Mouse (Mus musculus) C2C12 (cell line): Measurements from ENCODE around the gene Olfr66. TPM values are rescaled to one million over a fixed set of nuclear protein-coding genes. Genes with fewer than 3 reads are reported as not detected.

Source experiments
- H3K27me3 ChIP-seq: one replicate; pipeline ENCODE4 v1.6.1; 2011; ENCODE audit not compliant: control insufficient read depth, insufficient read depth, insufficient read length
- H3K36me3 ChIP-seq: one replicate; pipeline ENCODE4 v1.6.1; 2011; ENCODE audit not compliant: control insufficient read depth, insufficient read depth
- H3K4me3 ChIP-seq: one replicate; pipeline ENCODE4 v1.5.1; 2011; ENCODE audit warnings: mild to moderate bottlenecking, control low read depth; ENCODE audit not compliant: poor library complexity, insufficient read depth, severe bottlenecking
- H3K79me2 ChIP-seq: one replicate; pipeline ENCODE4 v1.6.1; 2011; ENCODE audit not compliant: control insufficient read depth, insufficient read depth
- H3K79me3 ChIP-seq: one replicate; pipeline ENCODE4 v1.6.1; 2011; ENCODE audit warnings: low read depth, control low read depth
- H3ac ChIP-seq: one replicate; pipeline ENCODE3; 2011; ENCODE audit warnings: low read depth; ENCODE audit not compliant: control insufficient read depth, insufficient read length
- CEBPB ChIP-seq: IDR thresholded peaks from one replicate; pipeline ENCODE4 v1.6.1; 2011; ENCODE audit warnings: low read depth, mild to moderate bottlenecking, control low read depth, moderate library complexity
- CTCF ChIP-seq: IDR thresholded peaks from one replicate; pipeline ENCODE4 v1.5.1; 2011; ENCODE audit not compliant: control insufficient read depth, insufficient read depth, insufficient read length
- FOSL1 ChIP-seq: IDR thresholded peaks from one replicate; pipeline ENCODE4 v1.8.0; 2011; ENCODE audit warnings: mild to moderate bottlenecking, low read length; ENCODE audit not compliant: poor library complexity, insufficient read depth, severe bottlenecking
- MAX ChIP-seq: IDR thresholded peaks from one replicate; pipeline ENCODE4 v1.6.1; 2011; ENCODE audit warnings: mild to moderate bottlenecking, control low read depth
- MYOD1 ChIP-seq: IDR thresholded peaks from one replicate; pipeline ENCODE4 v1.6.1; 2011; ENCODE audit warnings: low read depth; ENCODE audit not compliant: control insufficient read depth, insufficient read length
- MYOG ChIP-seq: IDR thresholded peaks from one replicate; pipeline ENCODE4 v1.6.1; 2011; ENCODE audit not compliant: control insufficient read depth, insufficient read length; ENCODE audit errors: extremely low read depth
- USF1 ChIP-seq: IDR thresholded peaks from one replicate; pipeline ENCODE4 v1.6.1; 2011; ENCODE audit warnings: low read depth, mild to moderate bottlenecking, control low read depth, moderate library complexity
- polyA plus RNA-seq: library from polyadenylated mRNA; unstranded; fragments of >200 nt; fragmentation: generic; extraction: Trizol; gene quantifications from one replicate; pipeline ENCODE4 v1.2.1, GENCODE M21; 2012; ENCODE audit warnings: missing spikeins

The Olfr66 gene
- polyA plus RNA-seq, 1 experiment = not detected

DNA sequence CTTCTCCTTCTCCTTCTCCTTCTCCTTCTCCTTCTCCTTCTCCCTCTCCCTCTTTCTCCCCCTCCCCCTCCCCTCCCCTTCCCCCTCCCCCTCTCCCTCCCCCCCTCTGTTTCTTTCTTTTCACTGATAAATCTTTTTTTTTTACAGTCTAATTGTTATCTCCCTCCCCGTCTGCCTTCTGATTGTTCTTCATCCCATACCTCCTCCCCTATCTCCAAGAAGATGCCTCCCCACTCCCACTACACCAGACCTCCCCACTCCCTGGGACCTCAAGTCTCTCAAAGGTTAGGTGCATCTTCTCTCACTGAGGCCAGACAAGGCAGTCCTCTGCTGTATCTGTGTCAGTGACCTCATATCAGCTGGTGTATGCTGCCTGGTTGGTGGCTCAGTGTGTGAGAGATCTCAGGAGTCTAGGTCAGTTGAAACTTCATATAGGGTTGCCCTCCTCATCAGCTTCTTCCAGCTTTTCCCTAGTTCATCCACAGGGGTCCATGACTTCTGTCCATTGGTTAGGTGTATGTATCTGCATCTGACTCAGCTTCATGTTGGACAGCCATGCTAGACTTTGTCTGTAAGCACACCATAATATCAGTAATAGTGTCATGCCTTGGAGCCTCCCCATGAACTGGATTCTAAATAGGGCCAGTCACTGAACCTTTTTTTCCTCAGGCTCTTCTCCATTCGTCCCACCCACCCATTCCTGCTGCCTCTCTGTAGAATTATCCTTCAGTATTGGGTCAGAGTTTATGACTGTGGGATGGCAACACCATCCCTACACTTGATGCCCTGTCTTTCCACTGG is 41.3 kb downstream of the Olfr66 start:
- no peaks in the 10 kb centered on the region for H3K79me2 ChIP-seq
- no peaks in the 10 kb centered on the region for H3K79me3 ChIP-seq
- TF ChIP-seq MYOD1 (no peak), FOSL1 (no peak), MYOG (no peak), USF1 (no peak), MAX (no peak), CEBPB (no peak), CTCF (no peak)
- H3K36me3 ChIP-seq = no peaks in the 10 kb centered on the region
- no peak overlapping the region for H3K4me3 ChIP-seq
- no peak overlapping the region for H3ac ChIP-seq
- H3K27me3 ChIP-seq = no peaks in the 10 kb centered on the region

DNA sequence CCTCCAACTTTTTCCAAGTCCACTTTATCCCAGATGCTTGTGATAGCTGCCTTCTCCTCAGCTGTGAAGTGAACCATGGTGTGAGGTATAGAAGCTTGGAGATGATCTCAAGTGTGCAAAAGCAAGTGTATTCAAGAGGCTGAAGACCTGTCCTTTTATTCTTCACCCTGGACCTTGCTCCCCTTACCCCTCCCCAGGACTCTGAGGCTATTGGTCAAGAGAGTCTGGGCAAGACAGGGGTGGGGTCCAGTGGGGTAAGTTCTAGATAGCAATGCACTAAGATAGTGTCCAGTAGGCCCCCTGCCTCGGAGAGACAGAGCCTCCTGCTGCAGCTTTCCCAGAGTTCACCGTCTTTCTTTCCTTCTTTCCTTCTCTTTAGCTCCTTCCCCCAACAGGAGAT is 43.0 kb downstream of the Olfr66 start, which contains the start of gene Hbb-bh1:
Gene Hbb-bh1 (minus strand): TSS at position 131 of the 400 bp plus-strand sequence.
- no peaks in the 10 kb centered on the region for H3K36me3 ChIP-seq
- no peak within 1 kb of the TSS for H3K4me3 ChIP-seq
- no peaks in the 10 kb centered on the region for H3K79me2 ChIP-seq
- no peaks in the 10 kb centered on the region for H3K79me3 ChIP-seq
- TF ChIP-seq USF1 (no peak), CEBPB (no peak), FOSL1 (no peak), MYOG (no peak), MYOD1 (no peak), CTCF (no peak), MAX (no peak)
- H3ac ChIP-seq = no peak within 1 kb of the TSS
- no peaks in the 10 kb centered on the region for H3K27me3 ChIP-seq

DNA sequence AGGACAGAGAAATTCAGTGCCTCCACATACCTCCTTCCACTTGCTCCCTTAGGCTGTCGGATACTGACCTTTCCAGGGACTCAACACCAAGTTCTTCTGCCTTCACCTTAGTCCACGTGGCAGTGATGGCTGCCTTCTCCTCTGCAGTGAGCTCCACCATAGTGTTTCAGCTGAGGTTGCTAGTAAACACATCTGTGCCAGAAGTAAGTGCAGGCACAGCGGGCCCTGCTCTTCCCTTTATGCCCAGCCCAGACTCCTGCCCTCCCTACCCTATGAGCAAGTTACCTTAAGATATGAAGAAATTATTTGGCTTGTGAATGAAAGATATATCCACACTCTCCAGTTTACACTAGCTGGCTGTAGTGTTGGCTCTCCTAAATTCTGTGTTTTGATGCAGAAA is 45.8 kb downstream of the Olfr66 start, which contains the start of gene Hbb-bh2:
Gene Hbb-bh2 (minus strand): TSS at position 253 of the 400 bp plus-strand sequence.
- Histone ChIP-seq H3K79me3 (no peaks in the 10 kb centered on the region), H3K27me3 (no peaks in the 10 kb centered on the region), H3K4me3 (no peak within 1 kb of the TSS), H3K36me3 (no peaks in the 10 kb centered on the region), H3ac (no peak within 1 kb of the TSS), H3K79me2 (no peaks in the 10 kb centered on the region)
- TF ChIP-seq MYOD1 (no peak), CEBPB (no peak), USF1 (no peak), MYOG (no peak), CTCF (no peak), MAX (no peak), FOSL1 (no peak)

Other genes with a start within 250 kb of the Olfr66 start
- not detected for gene Olfr622, start 243.6 kb downstream of the Olfr66 start, polyA plus RNA-seq
- not detected for gene Olfr623, start 222.6 kb downstream of the Olfr66 start, polyA plus RNA-seq
- under 0.01 TPM for gene Olfr624, start 215.1 kb downstream of the Olfr66 start, polyA plus RNA-seq
- not detected for gene Olfr625-ps1, start 203.5 kb downstream of the Olfr66 start, polyA plus RNA-seq
- gene Olfr243, start 171.6 kb downstream of the Olfr66 start, polyA plus RNA-seq = not detected
- gene Olfr628, start 155.9 kb downstream of the Olfr66 start, polyA plus RNA-seq = not detected
- gene Olfr629, start 141.3 kb downstream of the Olfr66 start, polyA plus RNA-seq = not detected
- not detected for gene Olfr630, start 128.9 kb downstream of the Olfr66 start, polyA plus RNA-seq
- not detected for gene Olfr69, start 114.7 kb downstream of the Olfr66 start, polyA plus RNA-seq
- not detected for gene Olfr68, start 106.6 kb downstream of the Olfr66 start, polyA plus RNA-seq
- gene Olfr67, start 94.4 kb downstream of the Olfr66 start, polyA plus RNA-seq = not detected
- not detected for gene Hbb-bt, start 72.3 kb downstream of the Olfr66 start, polyA plus RNA-seq
- gene Hbb-bs, start 58.2 kb downstream of the Olfr66 start, polyA plus RNA-seq = not detected
- gene Hbb-bh2, start 45.7 kb downstream of the Olfr66 start, polyA plus RNA-seq = not detected
- gene Hbb-bh1, start 43.1 kb downstream of the Olfr66 start, polyA plus RNA-seq = not detected
- not detected for gene Hbb-y, start 33.0 kb downstream of the Olfr66 start, polyA plus RNA-seq
- not detected for gene Olfr64, start 8.2 kb upstream of the Olfr66 start, polyA plus RNA-seq
- not detected for gene Olfr65, start 17.2 kb upstream of the Olfr66 start, polyA plus RNA-seq
- not detected for gene Olfr631, start 42.6 kb upstream of the Olfr66 start, polyA plus RNA-seq
- gene Olfr632, start 48.1 kb upstream of the Olfr66 start, polyA plus RNA-seq = not detected
- gene Olfr633, start 58.2 kb upstream of the Olfr66 start, polyA plus RNA-seq = not detected
- not detected for gene Olfr635, start 84.9 kb upstream of the Olfr66 start, polyA plus RNA-seq
- not detected for gene Olfr638, start 112.5 kb upstream of the Olfr66 start, polyA plus RNA-seq
- not detected for gene Olfr639, start 131.1 kb upstream of the Olfr66 start, polyA plus RNA-seq
- not detected for gene Olfr640, start 139.3 kb upstream of the Olfr66 start, polyA plus RNA-seq
- gene Olfr641, start 149.2 kb upstream of the Olfr66 start, polyA plus RNA-seq = not detected
- gene Olfr642, start 166.4 kb upstream of the Olfr66 start, polyA plus RNA-seq = not detected
- gene 4930516K23Rik, start 175.2 kb upstream of the Olfr66 start, polyA plus RNA-seq = not detected
- not detected for gene Olfr644, start 185.6 kb upstream of the Olfr66 start, polyA plus RNA-seq
- not detected for gene Olfr645, start 199.2 kb upstream of the Olfr66 start, polyA plus RNA-seq
- gene Olfr646, start 218.6 kb upstream of the Olfr66 start, polyA plus RNA-seq = not detected
- not detected for gene Ubqln5, start 243.6 kb upstream of the Olfr66 start, polyA plus RNA-seq